Mouse (Mus musculus) liver, postnatal 0 days (tissue): ENCODE measurements around the gene Sipa1. TPM values are rescaled to one million over a fixed set of nuclear protein-coding genes. Genes with fewer than 3 reads are reported as not detected.

Source experiments
- ATAC-seq: fragments of 200-750 bp; cut with Nextera tagmentation; 2 replicates; pipeline ENCODE4 v1.8.0; 2017; ENCODE audit warnings: mild to moderate bottlenecking, moderate library complexity
- DNase-seq: peaks from one replicate; pipeline ENCODE4 v3.0.0-alpha.2; 2016
- H3K27ac ChIP-seq: fragments of 300-500 bp; sonication (generic); 2 replicates; pipeline ENCODE4 v1.5.1; 2014; ENCODE audit warnings: antibody characterized with exemption, moderate library complexity, mild to moderate bottlenecking, low read depth
- H3K27me3 ChIP-seq: fragments of 300-500 bp; sonication (generic); 2 replicates; pipeline ENCODE4 v1.6.1; 2014; ENCODE audit warnings: low read length, control low read depth, mixed read lengths; ENCODE audit not compliant: insufficient read depth
- H3K36me3 ChIP-seq: fragments of 300-500 bp; sonication (generic); replicated peaks from 2 replicates; pipeline ENCODE4 v1.6.1; 2014; ENCODE audit warnings: mild to moderate bottlenecking, control low read depth, low read length, moderate library complexity, mixed read lengths; ENCODE audit not compliant: insufficient read depth
- H3K4me1 ChIP-seq: fragments of 300-500 bp; sonication (generic); 2 replicates; pipeline ENCODE4 v1.6.1; 2014; ENCODE audit warnings: antibody characterized with exemption, mild to moderate bottlenecking, control low read depth; ENCODE audit not compliant: insufficient read depth
- H3K4me2 ChIP-seq: fragments of 300-500 bp; sonication (generic); 2 replicates; pipeline ENCODE4 v1.6.1; 2014; ENCODE audit warnings: low read depth, mild to moderate bottlenecking, low read length, moderate library complexity, mixed read lengths
- H3K4me3 ChIP-seq: fragments of 300-500 bp; sonication (generic); 2 replicates; pipeline ENCODE4 v1.5.1; 2014; ENCODE audit warnings: low read depth, low read length
- H3K9ac ChIP-seq: fragments of 300-500 bp; sonication (generic); replicated peaks from 2 replicates; pipeline ENCODE4 v1.6.1; 2014; ENCODE audit warnings: mild to moderate bottlenecking, moderate library complexity
- H3K9me3 ChIP-seq: fragments of 300-500 bp; sonication (generic); 2 replicates; pipeline ENCODE4 v1.6.1; 2016; ENCODE audit warnings: mild to moderate bottlenecking, control low read depth, low read length, mixed read lengths
- CTCF ChIP-seq: sonication (generic); IDR thresholded peaks from 2 replicates; pipeline ENCODE4 v1.5.1; 2016; ENCODE audit warnings: antibody characterized with exemption, low read depth
- EP300 ChIP-seq: IDR thresholded peaks from 2 replicates; pipeline ENCODE4 v1.6.1; 2016; ENCODE audit warnings: antibody characterized with exemption, low read depth, mild to moderate bottlenecking
- WGBS: fragments of 180-500 bp; shearing (Covaris S2); extraction: QIAGEN DNeasy Blood & Tissue Kit; methylation state at CpG from one replicate; pipeline ENCODE4 v1.1.7; 2014; ENCODE audit not compliant: insufficient replicate concordance; 5-methylcytosine and 5-hydroxymethylcytosine counted together
- polyA plus RNA-seq: library from polyadenylated mRNA; unstranded; fragments of >200 nt; fragmentation: Nextera tagmentation; extraction: Ambion mirVana; gene quantifications from 2 replicates; pipeline ENCODE4 v1.2.1, GENCODE M21; 2015

The Sipa1 gene
- polyA plus RNA-seq, 1 experiment from 2014 or later: 15.3 TPM

GRCm38 (mm10) chr19:5704801-5705571, 41.5 kb upstream of the Sipa1 start:
- peak; percentile 74 for ATAC-seq
- WGBS: 39% methylated on average over 10 of the region's 10 CpGs
- Histone ChIP-seq H3K9ac (no peak overlapping the region), H3K27me3 (no peaks in the 10 kb centered on the region), H3K27ac (peak overlapping the region; percentile 46), H3K4me1 (peaks cover 16% of the 10 kb centered on the region), H3K4me2 (peak overlapping the region; percentile 31), H3K36me3 (peaks cover 64% of the 10 kb centered on the region), H3K4me3 (no peak overlapping the region), H3K9me3 (no peaks in the 10 kb centered on the region)
- DNase-seq: peak; percentile 74
- TF ChIP-seq EP300 (no peak), CTCF (no peak)

- H3K4me3 ChIP-seq: no peak within 1 kb of the TSS
- H3K4me1 ChIP-seq: peaks cover 16% of the 10 kb centered on the region
- peak within 1 kb of the TSS; percentile 46 for H3K27ac ChIP-seq
- WGBS: 65% methylated on average over 17 of the region's 17 CpGs
- no peaks in the 10 kb centered on the region for H3K27me3 ChIP-seq
- no peaks in the 10 kb centered on the region for H3K9me3 ChIP-seq
- DNase-seq: peak; percentile 68
- H3K9ac ChIP-seq: no peak within 1 kb of the TSS
- peak; percentile 65 for ATAC-seq
- peak within 1 kb of the TSS; percentile 31 for H3K4me2 ChIP-seq
- TF ChIP-seq EP300: no peak
- TF ChIP-seq CTCF: no peak
- peaks cover 68% of the 10 kb centered on the region for H3K36me3 ChIP-seq
These were observed 40.8 kb upstream of the Sipa1 start, which contains the start of gene Kcnk7 for GRCm38 (mm10) chr19:5704163-5704800. TSS of gene Kcnk7 (plus strand) at chr19:5704367.

GRCm38 (mm10) chr19:5695849-5696462, 32.4 kb upstream of the Sipa1 start:
- no peaks in the 10 kb centered on the region for H3K27me3 ChIP-seq
- 80% methylated on average over 41 of the region's 41 CpGs for WGBS
- H3K9ac ChIP-seq: no peak overlapping the region
- ATAC-seq: no peak
- H3K4me2 ChIP-seq: no peak overlapping the region
- no peak overlapping the region for H3K4me3 ChIP-seq
- TF ChIP-seq EP300 (no peak), CTCF (no peak)
- H3K4me1 ChIP-seq: peaks cover 26% of the 10 kb centered on the region
- H3K9me3 ChIP-seq: no peaks in the 10 kb centered on the region
- H3K27ac ChIP-seq: no peak overlapping the region
- DNase-seq: no peak
- peaks cover 66% of the 10 kb centered on the region for H3K36me3 ChIP-seq

GRCm38 (mm10) chr19:5693801-5694200, 30.3 kb upstream of the Sipa1 start:
- ATAC-seq (no peak), DNase-seq (no peak)
- peaks cover 35% of the 10 kb centered on the region for H3K4me1 ChIP-seq
- no peak for TF ChIP-seq CTCF
- no peak for TF ChIP-seq EP300
- H3K4me2 ChIP-seq: no peak overlapping the region
- peaks cover 44% of the 10 kb centered on the region for H3K36me3 ChIP-seq
- no peaks in the 10 kb centered on the region for H3K9me3 ChIP-seq
- 80% methylated on average over 6 of the region's 6 CpGs for whole genome bisulfite sequencing
- no peak overlapping the region for H3K4me3 ChIP-seq
- no peak overlapping the region for H3K9ac ChIP-seq
- no peaks in the 10 kb centered on the region for H3K27me3 ChIP-seq
- no peak overlapping the region for H3K27ac ChIP-seq

- Histone ChIP-seq H3K36me3 (peaks cover 36% of the 10 kb centered on the region), H3K4me3 (peak overlapping the region; percentile 91), H3K27ac (peak overlapping the region; percentile 97), H3K9me3 (no peaks in the 10 kb centered on the region), H3K9ac (peak overlapping the region; percentile 76), H3K4me1 (peaks cover 37% of the 10 kb centered on the region), H3K27me3 (no peaks in the 10 kb centered on the region), H3K4me2 (peak overlapping the region; percentile 100)
- ATAC-seq (no peak), DNase-seq (no peak)
- WGBS: 56% methylated on average over 10 of the region's 10 CpGs
- TF ChIP-seq EP300 (no peak), CTCF (no peak)
These were observed 29.4 kb upstream of the Sipa1 start for GRCm38 (mm10) chr19:5692913-5693396.
